Mouse (Mus musculus): ENCODE measurements around the gene Gm8005.
"Not testable (repeated sequence)": the region's sequence is repeated elsewhere in the genome, so short reads cannot be mapped to it uniquely, and the experiment has no call there.

Gm8005 gene

GRCm38 (mm10) chr14:42439573-42439972 is at the start of gene Gm8005:
TSS of gene Gm8005 (minus strand) at chr14:42439673.
- DNase-seq (ENCODE audit: low read depth, low spot score), result not testable (repeated sequence)

- not testable (repeated sequence) for DNase-seq (ENCODE audit: low read depth, low spot score)
Observed at GRCm38 (mm10) chr14:42463581-42463980, 24.1 kb upstream of the Gm8005 start, which contains the start of gene Gm8011. TSS of gene Gm8011 (plus strand) at chr14:42463881.
